Mouse (Mus musculus) adrenal gland, postnatal 0 days (tissue): ENCODE measurements around the gene Gm6121. TPM values are rescaled to one million over a fixed set of nuclear protein-coding genes. Genes with fewer than 3 reads are reported as not detected.

Experiments
- polyA plus RNA-seq: library from polyadenylated mRNA; unstranded; fragments of >200 nt; fragmentation: Nextera tagmentation; extraction: Ambion mirVana; gene quantifications from 2 replicates; pipeline ENCODE4 v1.2.1, GENCODE M21; 2015

Gm6121 gene
- polyA plus RNA-seq: not detected in 2 replicates

DNA sequence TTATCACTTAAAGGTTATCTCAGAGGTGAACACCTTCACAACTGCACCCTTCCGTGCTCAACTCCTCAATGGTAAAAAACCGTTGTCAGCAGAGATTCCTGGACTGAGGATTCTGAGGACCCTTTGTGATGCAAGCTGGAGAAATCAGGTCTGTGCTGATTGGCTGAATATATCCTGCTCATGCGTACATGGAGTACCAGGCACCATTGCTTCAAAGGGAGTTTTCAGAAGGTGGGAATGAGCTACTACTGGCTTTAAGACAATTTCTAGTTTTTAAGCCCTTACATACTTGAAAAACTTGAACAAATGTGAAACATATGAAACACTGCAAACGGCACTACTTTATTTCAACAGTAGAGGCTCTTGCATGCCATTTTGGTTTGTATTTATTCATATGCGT is at the start of gene Gm6121:
Gene Gm6121, minus strand, starts transcription at position 101 of the 400 bp plus-strand sequence.

Other genes starting within 250 kb of the Gm6121 start
- not detected in 2 replicates for gene Gm14525, start 233.1 kb downstream of the Gm6121 start, polyA plus RNA-seq